Mouse (Mus musculus) CD4-positive, CD25-positive, alpha-beta regulatory T cell, adult 9 weeks (primary cell): Measurements from ENCODE around the gene Meiob. TPM values are rescaled to one million over a fixed set of nuclear protein-coding genes. Genes with fewer than 3 reads are reported as not detected.

Source experiments
- polyA plus RNA-seq: library from polyadenylated mRNA; unstranded; fragments of 100-300 nt; shearing (Covaris generic); gene quantifications from one replicate; pipeline ENCODE4 v1.2.1, GENCODE M21; 2017

Meiob gene
- not detected for polyA plus RNA-seq

GRCm38 (mm10) chr17:24803952-24804951, at the start of gene Meiob:
Gene Meiob, plus strand, starts transcription at chr17:24804289.

GRCm38 (mm10) chr17:24839842-24840241, 35.8 kb downstream of the Meiob start, which contains the start of gene Hagh:
Gene Hagh, plus strand, starts transcription at chr17:24840143.

GRCm38 (mm10) chr17:24850065-24850772, 46.1 kb downstream of the Meiob start, which contains the start of gene Fahd1:
Gene Fahd1, minus strand, starts transcription at chr17:24850364.

GRCm38 (mm10) chr17:24865776-24866175, 61.7 kb downstream of the Meiob start, which contains the start of gene Igfals:
Gene Igfals, plus strand, starts transcription at chr17:24865997.

GRCm38 (mm10) chr17:24886134-24886931, 82.2 kb downstream of the Meiob start, which contains the start of the genes Nubp2 and Spsb3:
Gene Nubp2, minus strand, starts transcription at chr17:24886349.
Gene Spsb3, plus strand, starts transcription at chr17:24886643.

Other genes with a start within 250 kb of the Meiob start
- 52.7 TPM for gene Tsc2, start 171.7 kb upstream of the Meiob start, polyA plus RNA-seq
- 6.2 TPM for gene Nthl1, start 171.6 kb upstream of the Meiob start, polyA plus RNA-seq
- gene Slc9a3r2, start 154.0 kb upstream of the Meiob start, polyA plus RNA-seq, result not detected
- gene Npw, start 145.8 kb upstream of the Meiob start, polyA plus RNA-seq, result not detected
- 2.3 TPM for gene Zfp598, start 134.6 kb upstream of the Meiob start, polyA plus RNA-seq
- 0.40 TPM for gene Syngr3, start 114.3 kb upstream of the Meiob start, polyA plus RNA-seq
- 7.7 TPM for gene Gfer, start 108.1 kb upstream of the Meiob start, polyA plus RNA-seq
- gene Noxo1, start 108.1 kb upstream of the Meiob start, polyA plus RNA-seq, result 1.7 TPM
- 71.9 TPM for gene Tbl3, start 96.6 kb upstream of the Meiob start, polyA plus RNA-seq
- gene Rnf151, start 86.2 kb upstream of the Meiob start, polyA plus RNA-seq, result not detected
- 660 TPM for gene Rps2, start 86.2 kb upstream of the Meiob start, polyA plus RNA-seq
- gene Ndufb10, start 79.8 kb upstream of the Meiob start, polyA plus RNA-seq, result 257 TPM
- not detected for gene Rpl3l, start 76.5 kb upstream of the Meiob start, polyA plus RNA-seq
- 20.9 TPM for gene Msrb1, start 67.6 kb upstream of the Meiob start, polyA plus RNA-seq
- gene Hs3st6, start 51.3 kb upstream of the Meiob start, polyA plus RNA-seq, result not detected
- 49.6 TPM for gene Hagh, start 35.9 kb downstream of the Meiob start, polyA plus RNA-seq
- 2.7 TPM for gene Fahd1, start 46.1 kb downstream of the Meiob start, polyA plus RNA-seq
- gene Igfals, start 61.7 kb downstream of the Meiob start, polyA plus RNA-seq, result not detected
- 113 TPM for gene Nubp2, start 82.1 kb downstream of the Meiob start, polyA plus RNA-seq
- gene Spsb3, start 82.4 kb downstream of the Meiob start, polyA plus RNA-seq, result 58.4 TPM
- 64.8 TPM for gene Eme2, start 90.8 kb downstream of the Meiob start, polyA plus RNA-seq
- 40.9 TPM for gene Mrps34, start 90.8 kb downstream of the Meiob start, polyA plus RNA-seq
- 69.5 TPM for gene Nme3, start 92.2 kb downstream of the Meiob start, polyA plus RNA-seq
- 46.1 TPM for gene Mapk8ip3, start 132.7 kb downstream of the Meiob start, polyA plus RNA-seq
- gene Jpt2, start 156.4 kb downstream of the Meiob start, polyA plus RNA-seq, result 33.0 TPM
- gene Cramp1l, start 211.5 kb downstream of the Meiob start, polyA plus RNA-seq, result 3.3 TPM
- gene Ift140, start 211.8 kb downstream of the Meiob start, polyA plus RNA-seq, result 26.0 TPM